Mouse (Mus musculus) embryo, embryonic 11 days (tissue): ENCODE results near the gene Dnajc19.
A peak's percentile ranks its signal among the peaks of the same experiment; 100 is the strongest.
"Not testable (repeated sequence)": the region's sequence is repeated elsewhere in the genome, so short reads cannot be mapped to it uniquely, and the experiment has no call there.

Experiments
- DNase-seq: peaks from one replicate; pipeline ENCODE4 v3.0.0-alpha.2; 2015

The Dnajc19 gene

GRCm38 (mm10) chr3:34080900-34081662 is at the start of gene Dnajc19:
Dnajc19 (minus strand) TSS chr3:34081321.
- DNase-seq, result peak; percentile 95

- DNase-seq, result no peak
Measured at GRCm38 (mm10) chr3:34129957-34130356, 48.8 kb upstream of the Dnajc19 start.

DNA sequence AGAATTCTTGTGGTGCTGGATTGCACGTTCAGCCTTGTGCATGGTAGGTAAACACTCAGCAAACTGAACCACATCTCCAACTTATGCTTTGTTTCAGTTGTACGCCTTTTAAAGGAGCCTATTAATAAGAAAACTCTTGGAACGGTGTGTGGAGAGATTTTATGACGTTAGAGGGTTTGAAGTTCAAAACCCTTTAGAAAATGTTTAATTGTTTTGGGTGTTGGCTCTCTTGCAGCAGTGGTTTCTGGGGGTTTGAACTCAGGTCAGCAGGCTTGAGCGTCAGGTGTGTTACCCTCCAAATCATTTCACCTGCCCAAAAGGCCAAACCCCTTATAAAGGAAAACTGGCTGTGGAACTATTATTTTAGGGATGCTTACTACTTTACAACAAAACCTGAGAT is 40.2 kb upstream of the Dnajc19 start:
- DNase-seq, result no peak

- DNase-seq, result no peak
Measured at GRCm38 (mm10) chr3:34120791-34121190, 39.7 kb upstream of the Dnajc19 start.

- no peak for DNase-seq
Measured at GRCm38 (mm10) chr3:34119869-34120268, 38.7 kb upstream of the Dnajc19 start.

DNA sequence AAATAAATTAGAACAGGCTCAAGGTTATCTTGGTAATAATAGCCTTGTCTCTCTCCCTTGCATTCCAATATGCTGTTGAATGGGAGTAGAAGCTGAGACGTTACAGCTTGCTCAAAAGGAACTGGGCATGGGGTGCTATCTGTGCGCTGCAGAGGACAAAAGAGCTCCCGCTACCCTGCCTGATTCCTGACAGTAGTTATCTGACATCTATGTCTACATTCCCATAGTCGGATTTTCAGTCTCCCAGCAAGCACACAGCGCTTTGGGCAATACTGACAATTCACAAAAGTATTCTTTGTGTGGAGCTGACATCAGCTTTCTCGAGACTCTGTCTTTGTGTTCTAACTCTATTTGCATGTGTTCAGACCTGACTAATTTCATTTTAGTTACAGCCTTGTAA is 34.7 kb upstream of the Dnajc19 start:
- DNase-seq, result peak; percentile 21

DNA sequence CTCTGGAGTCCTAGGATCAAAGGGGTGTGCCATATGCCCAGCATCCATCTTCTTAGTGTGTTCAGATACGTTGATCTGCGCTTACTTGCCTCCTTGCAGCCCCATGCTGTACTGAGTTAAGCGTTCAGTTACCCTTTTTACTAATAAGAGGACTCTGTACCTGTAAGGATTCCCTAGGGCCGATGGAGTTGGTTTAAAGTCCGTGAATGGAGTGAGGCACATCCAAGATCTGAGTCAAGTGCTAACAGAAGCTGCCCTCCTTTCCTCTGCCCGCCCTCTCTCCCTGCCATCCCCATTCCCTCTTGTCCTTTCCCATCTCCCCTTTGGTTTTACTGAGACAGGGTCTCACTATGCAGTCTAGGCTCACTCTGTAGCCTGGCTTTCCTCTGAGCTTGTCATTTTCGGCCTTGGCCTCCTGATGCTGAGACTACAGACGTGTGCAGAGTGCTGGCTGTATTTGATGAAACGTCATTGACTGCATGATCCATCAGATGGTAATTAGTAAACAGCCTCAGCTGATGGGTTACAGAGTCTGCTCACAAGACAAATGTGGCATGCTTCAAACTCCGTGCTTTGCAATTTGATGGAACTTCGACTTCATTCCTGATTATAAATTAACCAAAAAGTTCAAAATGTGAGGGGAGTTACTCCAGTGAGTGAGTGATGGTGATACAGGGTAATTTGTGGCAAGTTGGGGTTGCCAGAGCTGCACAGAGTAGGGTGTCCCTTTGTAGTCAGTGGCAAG is 31.0 kb upstream of the Dnajc19 start:
- DNase-seq, result no peak

DNA sequence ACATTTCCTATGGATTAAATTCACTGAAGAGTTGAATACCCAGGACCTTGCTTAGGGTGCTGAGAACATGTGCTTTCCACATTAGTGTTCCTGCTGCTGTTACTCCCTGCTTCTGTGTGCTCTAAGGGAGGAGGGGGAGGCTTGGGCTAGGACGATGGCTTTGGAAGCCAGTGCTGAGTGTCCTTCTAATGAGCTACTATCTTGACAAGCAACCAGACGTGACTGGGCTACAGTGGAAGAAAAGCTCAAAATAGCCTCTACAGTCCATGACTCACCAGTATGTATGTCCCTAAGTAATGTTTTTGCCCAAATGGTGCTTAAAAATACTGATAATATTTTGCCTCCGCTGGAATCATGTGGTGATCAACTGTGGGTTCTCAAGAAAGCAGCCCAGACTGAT is 26.5 kb upstream of the Dnajc19 start:
- DNase-seq, result no peak

DNA sequence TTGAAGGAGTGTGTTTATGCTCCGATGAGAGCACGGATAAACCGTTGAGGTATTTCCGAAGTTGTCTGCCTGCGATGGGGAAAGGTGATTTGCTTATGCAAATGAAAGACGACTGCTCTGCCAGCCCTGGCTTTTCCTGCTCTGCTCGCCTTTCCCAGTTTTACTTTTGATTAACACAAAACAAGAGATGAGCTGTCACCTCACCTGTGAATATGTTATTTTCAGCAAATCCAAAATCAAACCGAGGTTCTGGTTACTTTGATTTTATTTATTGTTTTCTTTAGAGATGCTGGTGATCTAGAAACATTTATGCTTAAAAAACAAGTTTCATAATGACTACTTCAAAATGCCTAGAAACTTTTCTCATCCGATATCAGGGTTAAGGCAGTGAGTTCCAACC is 25.3 kb upstream of the Dnajc19 start:
- no peak for DNase-seq

DNA sequence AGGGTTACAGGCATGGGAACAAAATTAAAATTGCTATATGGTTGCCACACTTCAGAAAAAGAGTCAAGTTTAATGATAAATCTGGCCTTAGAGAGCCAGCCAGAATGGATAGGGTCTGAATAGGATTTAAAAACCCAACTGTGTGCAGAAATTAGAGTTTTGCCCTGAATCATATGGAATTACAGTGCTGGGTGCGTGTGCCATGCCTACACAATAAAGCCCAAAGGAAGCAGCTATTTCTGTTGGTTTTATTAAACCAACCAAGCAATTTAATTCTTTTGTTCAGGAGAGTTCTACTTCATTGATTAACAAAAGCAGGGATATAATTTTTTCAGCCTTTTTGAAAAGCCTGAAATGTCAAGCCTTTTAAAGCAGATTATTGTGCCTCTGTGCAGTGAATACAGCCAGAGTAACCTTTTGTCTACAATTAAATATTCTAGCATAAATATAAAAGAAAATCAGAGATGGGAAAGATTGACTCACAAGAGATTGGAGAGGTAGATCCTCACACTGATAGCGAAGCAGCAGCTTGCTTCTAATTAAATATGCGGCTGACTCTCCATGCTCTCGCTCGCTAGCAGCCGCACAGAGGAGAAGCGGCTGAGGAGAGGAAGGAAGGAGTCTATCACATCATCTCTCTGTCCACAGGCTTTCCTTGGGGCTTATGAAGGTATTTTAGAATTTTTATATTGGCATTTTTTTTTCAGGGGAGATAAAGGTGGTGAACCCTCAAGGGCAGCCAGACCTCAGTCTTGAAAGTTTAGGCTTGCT is 23.0 kb upstream of the Dnajc19 start:
- peak; percentile 47 for DNase-seq

GRCm38 (mm10) chr3:34102891-34103290 is 21.8 kb upstream of the Dnajc19 start:
- peak; percentile 53 for DNase-seq

DNA sequence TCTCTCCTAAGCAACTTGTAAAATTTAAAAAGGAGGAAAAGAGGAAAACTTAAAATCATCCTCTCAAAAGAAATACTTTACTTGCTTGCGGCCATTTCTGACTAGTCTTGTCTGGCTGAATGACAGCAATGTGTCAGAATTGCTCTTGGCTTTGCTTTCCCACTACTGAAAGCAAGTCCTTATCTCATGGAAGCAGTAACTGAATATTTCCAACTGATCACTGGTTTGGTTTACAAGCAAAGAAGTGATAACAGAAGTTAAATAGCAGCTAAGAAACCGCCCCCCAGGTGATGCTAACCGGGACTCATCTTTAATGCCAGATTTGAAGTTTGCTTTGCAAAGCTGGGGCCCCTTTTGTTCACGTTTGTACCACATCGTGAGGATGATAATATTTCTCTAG is 2.5 kb upstream of the Dnajc19 start:
- no peak for DNase-seq

- DNase-seq, result no peak
Measured at GRCm38 (mm10) chr3:34081929-34082328, 808 bp upstream of the Dnajc19 start.

DNA sequence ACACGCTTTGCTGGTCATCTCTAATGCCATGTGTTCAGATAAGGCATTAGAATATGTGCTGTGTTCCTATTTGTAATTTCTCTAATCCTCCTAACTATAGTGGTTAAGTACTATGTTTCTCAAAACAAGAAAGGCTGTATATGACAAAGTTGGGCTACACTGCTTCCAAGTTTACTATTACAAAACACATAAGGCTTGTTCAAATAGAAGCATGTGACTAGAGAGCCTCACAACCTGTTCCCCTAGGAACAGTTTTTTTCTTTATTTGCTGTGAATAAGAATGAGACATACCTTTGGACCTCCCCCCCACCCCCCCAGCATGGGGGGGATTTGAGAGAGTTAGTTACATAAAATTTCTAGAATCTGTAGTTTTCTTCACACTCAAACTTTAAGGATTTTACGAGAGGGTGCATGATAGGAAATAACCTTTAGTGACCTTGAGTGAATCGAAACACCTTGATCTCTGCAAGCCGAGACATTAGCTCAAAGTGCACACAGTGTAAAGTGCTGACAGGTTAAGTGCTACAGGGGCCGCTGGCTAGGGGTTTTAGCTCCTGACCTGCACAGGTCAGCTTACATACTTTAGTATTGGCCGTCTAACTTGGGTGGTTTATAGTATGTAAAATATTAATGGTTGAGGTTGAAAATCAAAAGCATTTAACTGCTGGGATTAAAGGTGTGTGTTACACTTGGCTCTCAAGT is 4.9 kb downstream of the Dnajc19 start:
- DNase-seq, result no peak

- DNase-seq, result no peak
Measured at GRCm38 (mm10) chr3:34072726-34073125, 8.4 kb downstream of the Dnajc19 start.

DNA sequence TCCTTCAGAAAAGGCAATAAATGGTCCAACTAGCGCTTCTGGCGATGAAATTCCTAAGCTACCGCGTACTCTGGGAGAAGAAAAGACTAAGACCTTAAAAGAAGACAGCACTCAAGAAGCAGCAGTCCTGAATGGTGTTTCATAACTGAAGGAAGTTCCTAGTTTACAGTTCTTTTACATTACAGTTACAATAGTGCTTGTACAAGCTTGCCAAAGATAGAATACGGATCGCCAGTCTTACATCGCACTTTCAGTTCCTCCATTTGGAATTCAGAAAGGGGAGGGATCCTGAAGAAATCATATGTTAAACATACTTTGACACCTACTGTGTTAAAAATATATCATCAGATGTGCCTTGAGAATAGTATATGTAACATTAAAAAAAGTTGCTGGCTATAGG is 12.2 kb downstream of the Dnajc19 start:
- DNase-seq, result not testable (repeated sequence)

- no peak for DNase-seq
Measured at GRCm38 (mm10) chr3:34062352-34062751, 18.8 kb downstream of the Dnajc19 start.

DNA sequence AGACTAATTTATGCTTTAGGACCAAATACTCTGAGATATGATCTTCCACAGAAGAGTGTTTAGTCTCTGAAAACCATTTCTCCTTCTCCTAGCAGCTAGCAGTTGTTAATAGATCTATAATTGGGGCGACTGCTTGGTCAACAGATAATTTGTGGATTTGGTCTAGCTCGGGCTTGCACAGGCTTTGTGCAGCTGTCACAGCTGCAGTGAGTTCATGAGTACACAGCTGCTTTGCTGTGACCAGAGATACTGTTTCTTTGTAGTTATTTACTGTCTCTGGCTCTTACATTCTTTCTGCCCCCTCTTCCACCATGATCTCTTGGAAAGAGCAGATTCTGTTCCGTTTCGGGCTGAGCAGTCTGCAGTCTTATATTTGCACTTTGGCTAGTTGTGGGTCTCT is 39.1 kb downstream of the Dnajc19 start:
- no peak for DNase-seq

DNA sequence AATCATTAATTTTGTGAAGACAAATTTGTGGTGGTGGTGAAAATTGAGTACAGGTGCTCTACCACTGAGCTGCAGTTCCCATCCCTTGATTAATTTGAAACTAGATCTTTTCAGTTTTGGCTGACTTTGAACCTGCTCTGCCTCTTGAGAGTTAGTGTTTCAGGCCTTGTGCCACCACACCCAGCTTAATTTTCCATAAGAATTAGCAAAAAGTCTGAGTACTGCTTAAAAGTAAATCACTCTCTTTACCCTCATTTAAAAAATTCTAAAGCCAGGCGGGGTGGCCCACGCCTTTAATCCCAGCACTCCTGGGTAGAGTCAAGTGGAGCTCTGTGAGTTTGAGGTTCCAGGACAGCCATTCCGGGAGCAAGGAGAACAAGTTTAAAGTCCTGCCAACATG is 45.4 kb downstream of the Dnajc19 start:
- DNase-seq, result no peak

GRCm38 (mm10) chr3:34034803-34035202 is 46.3 kb downstream of the Dnajc19 start:
- no peak for DNase-seq

DNA sequence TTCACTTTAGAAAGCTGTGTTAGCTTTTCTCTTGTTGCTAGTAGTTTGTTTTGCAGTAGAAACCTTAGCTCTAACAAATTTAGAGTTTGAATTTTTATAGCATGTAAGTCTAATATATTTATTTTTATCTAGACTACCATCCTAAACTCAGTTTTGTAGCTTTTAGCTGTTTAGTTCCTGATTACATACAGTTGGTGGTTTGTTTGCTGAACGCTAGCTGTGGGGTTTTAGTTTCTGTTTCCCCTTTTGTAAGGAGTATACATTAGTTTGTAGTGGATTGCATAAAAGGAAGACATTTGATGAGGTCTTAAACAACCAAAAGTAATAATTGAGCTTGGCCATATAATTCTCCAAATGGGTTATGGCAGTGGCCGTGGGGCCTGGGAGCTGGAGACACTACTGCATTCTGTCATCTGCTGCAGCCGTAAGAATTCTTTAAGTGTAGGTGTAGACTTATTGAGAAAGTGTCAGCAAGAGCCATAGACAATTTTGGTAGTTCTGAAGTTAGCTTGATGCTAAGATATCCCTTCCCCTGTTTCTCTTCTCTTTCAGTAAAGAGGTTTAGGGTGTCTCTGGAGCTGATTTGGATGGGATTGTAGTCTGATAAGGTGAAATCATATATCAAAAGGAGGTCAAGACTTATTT is 47.3 kb downstream of the Dnajc19 start:
- DNase-seq, result no peak

DNA sequence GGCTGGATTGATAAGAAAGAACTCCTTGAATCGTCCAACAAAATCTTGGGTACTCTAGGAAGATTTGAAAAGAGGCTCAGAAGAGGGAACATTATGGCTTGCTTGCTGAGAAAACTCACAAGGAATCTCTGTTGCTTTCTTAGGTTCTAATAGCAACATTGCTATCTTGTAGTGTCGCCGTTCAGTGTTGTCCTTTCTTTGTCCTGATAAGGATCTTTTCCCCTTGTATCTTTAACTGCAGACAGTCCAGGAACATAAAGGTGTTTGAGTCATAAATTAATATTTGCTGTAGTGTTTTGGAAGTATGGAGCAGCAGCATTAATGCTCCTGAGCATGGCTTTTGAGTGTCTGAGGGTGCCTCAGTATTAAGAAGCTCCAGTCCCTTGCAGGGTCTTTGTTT is 50.5 kb downstream of the Dnajc19 start:
- DNase-seq, result no peak

DNA sequence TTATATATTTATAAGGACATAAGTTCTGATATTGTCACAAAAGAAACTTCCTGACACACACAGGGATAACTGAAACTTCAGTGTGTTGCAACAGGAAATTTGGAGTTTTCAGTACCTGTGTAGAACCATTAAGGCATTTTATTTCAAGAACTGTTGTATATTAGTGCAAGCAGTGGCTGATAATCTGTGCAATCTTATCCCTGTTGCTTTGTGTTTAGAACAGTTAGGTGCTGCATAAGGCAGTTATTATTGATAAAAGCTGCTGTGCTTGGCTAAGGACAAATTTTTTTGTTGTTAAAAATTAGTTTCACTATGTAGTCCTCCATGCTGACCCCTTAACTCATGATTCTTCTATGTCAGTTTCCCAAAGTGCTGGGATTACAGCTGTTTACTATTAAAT is 52.2 kb downstream of the Dnajc19 start:
- no peak for DNase-seq
